Mouse (Mus musculus): Measurements from ENCODE around the gene Iqgap1.

Gene Iqgap1

DNA sequence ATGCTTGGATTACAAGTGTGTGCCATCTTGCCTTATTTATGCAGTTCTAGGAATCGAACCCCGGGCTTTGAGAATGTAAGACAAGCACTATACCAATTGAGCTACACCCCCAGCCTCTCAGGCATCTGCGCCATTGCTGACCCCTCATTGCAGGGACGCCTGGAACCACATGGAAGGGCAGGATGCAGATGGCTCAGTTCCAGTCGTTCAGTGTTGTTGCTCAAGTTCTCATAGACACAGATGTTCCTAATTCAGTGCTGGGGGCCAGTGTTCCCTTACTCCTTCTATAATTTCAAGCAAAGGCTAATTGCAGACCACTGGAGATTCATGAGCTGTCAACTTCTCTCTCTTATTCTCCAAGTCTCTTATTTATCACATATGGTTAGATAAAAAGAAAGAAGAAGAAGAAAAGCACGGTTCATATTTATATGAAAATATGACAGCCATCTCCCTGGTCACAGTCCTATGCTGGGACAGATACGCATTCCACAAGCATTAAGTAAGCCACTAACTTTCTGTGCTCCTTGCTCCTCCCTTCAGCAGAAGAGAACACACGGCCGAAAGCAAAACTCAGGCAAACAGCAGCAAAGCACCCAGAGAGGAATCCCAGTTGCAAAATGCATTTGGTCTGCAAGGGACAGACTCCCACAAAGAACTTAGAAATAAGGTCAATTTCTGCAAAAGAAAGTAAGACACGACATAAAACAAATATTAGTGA, 159.4 kb downstream of the Iqgap1 start:
- DNase-seq (ENCODE audit: low read depth, low spot score) = no peak

Measured in R1 (cell line).